Mouse (Mus musculus) embryo, embryonic 10 days (tissue): Measurements from ENCODE around the gene Fbxl17.
A peak's percentile ranks its signal among the peaks of the same experiment; 100 is the strongest.

Experiments used
- DNase-seq: peaks from one replicate; pipeline ENCODE4 v3.0.0-alpha.2; 2015; ENCODE audit warnings: low spot score

Fbxl17 gene

GRCm38 (mm10) chr17:63095017-63095416 is 404.8 kb downstream of the Fbxl17 start:
- no peak for DNase-seq

GRCm38 (mm10) chr17:63093184-63093583 is 406.6 kb downstream of the Fbxl17 start:
- no peak for DNase-seq

GRCm38 (mm10) chr17:63092774-63093173 is 407.0 kb downstream of the Fbxl17 start:
- DNase-seq = no peak

GRCm38 (mm10) chr17:63090112-63090511 is 409.7 kb downstream of the Fbxl17 start:
- no peak for DNase-seq

GRCm38 (mm10) chr17:63087265-63087664 is 412.6 kb downstream of the Fbxl17 start:
- no peak for DNase-seq

- no peak for DNase-seq
Observed at GRCm38 (mm10) chr17:63086526-63086925, 413.3 kb downstream of the Fbxl17 start.

- no peak for DNase-seq
Observed at GRCm38 (mm10) chr17:63085227-63085626, 414.6 kb downstream of the Fbxl17 start.

GRCm38 (mm10) chr17:63079087-63079486 is 420.7 kb downstream of the Fbxl17 start:
- no peak for DNase-seq

GRCm38 (mm10) chr17:63077509-63077908 is 422.3 kb downstream of the Fbxl17 start:
- DNase-seq = no peak

- DNase-seq = peak; percentile 34
Observed at GRCm38 (mm10) chr17:63076661-63077060, 423.2 kb downstream of the Fbxl17 start.

- no peak for DNase-seq
Observed at GRCm38 (mm10) chr17:63076037-63076426, 423.8 kb downstream of the Fbxl17 start.

- DNase-seq = no peak
Observed at GRCm38 (mm10) chr17:63075091-63076036, 424.5 kb downstream of the Fbxl17 start.

- no peak for DNase-seq
Observed at GRCm38 (mm10) chr17:63073342-63073741, 426.5 kb downstream of the Fbxl17 start.

- DNase-seq = no peak
Observed at GRCm38 (mm10) chr17:63071134-63071923, 428.5 kb downstream of the Fbxl17 start.

- DNase-seq = peak; percentile 55
Observed at GRCm38 (mm10) chr17:63070161-63070761, 429.6 kb downstream of the Fbxl17 start.

GRCm38 (mm10) chr17:63062785-63063184 is 437.0 kb downstream of the Fbxl17 start:
- peak; percentile 48 for DNase-seq

GRCm38 (mm10) chr17:63061786-63062185 is 438.0 kb downstream of the Fbxl17 start:
- DNase-seq = no peak

GRCm38 (mm10) chr17:63060814-63061213 is 439.0 kb downstream of the Fbxl17 start:
- no peak for DNase-seq

GRCm38 (mm10) chr17:63057740-63058388 is 442.0 kb downstream of the Fbxl17 start:
- DNase-seq = no peak

- DNase-seq = no peak
Observed at GRCm38 (mm10) chr17:63056976-63057375, 442.8 kb downstream of the Fbxl17 start.

GRCm38 (mm10) chr17:63053311-63053710 is 446.5 kb downstream of the Fbxl17 start:
- no peak for DNase-seq

GRCm38 (mm10) chr17:63046401-63046800 is 453.4 kb downstream of the Fbxl17 start:
- no peak for DNase-seq
